Mouse (Mus musculus) heart, postnatal 36 days (tissue): Measurements from ENCODE around the gene Dcbld2. TPM values are rescaled to one million over a fixed set of nuclear protein-coding genes. Genes with fewer than 3 reads are reported as not detected.

Experiments
- total RNA-seq, 2 experiments: library from RNA; stranded (reverse); gene quantifications; 2 replicates each; pipeline ENCODE4 v1.2.3; 2021

The Dcbld2 gene
- total RNA-seq, 2 experiments from 2014 or later, result 14.3 to 17.6 TPM

Other genes with a start within 250 kb of the Dcbld2 start
- gene St3gal6, start 115.8 kb downstream of the Dcbld2 start, total RNA-seq, result 10 to 100 TPM; 40.2 to 43.7 TPM
- not detected for gene Gm813, start 208.5 kb downstream of the Dcbld2 start, total RNA-seq
- gene E330017A01Rik, start 230.3 kb downstream of the Dcbld2 start, total RNA-seq, result not detected